Mouse (Mus musculus) heart, adult 2 months (tissue): ENCODE data around the gene Ech1.

Source experiments
- CTCF ChIP-seq: fragments of 200-600 bp; IDR thresholded peaks from 2 replicates; pipeline ENCODE4 v1.8.1; 2022; ENCODE audit warnings: antibody characterized with exemption, mild to moderate bottlenecking, moderate library complexity
- EP300 ChIP-seq: fragments of 200-500 bp; IDR thresholded peaks from 2 replicates; pipeline ENCODE4 v1.6.1; 2011; ENCODE audit warnings: low read depth, low read length, control low read depth; ENCODE audit not compliant: insufficient read depth

GRCm38 (mm10) chr7:28817524-28817923, 7.5 kb upstream of the Ech1 start:
- no peak for TF ChIP-seq EP300
- TF ChIP-seq CTCF, result no peak
